Mouse (Mus musculus) heart, embryonic 14.5 days (tissue): ENCODE data around the gene Zfp518a. TPM values are rescaled to one million over a fixed set of nuclear protein-coding genes. Genes with fewer than 3 reads are reported as not detected.

Experiments used
- microRNA-seq: library from miRNA; unstranded; fragments of <30 nt; microRNA quantifications from one replicate; pipeline ENCODE4, GENCODE M21; 2016
- polyA plus RNA-seq: library from polyadenylated mRNA; unstranded; fragments of >200 nt; fragmentation: Nextera tagmentation; extraction: Ambion mirVana; gene quantifications from 2 replicates; pipeline ENCODE4 v1.2.1, GENCODE M21; 2014

Gene Zfp518a
- polyA plus RNA-seq, 1 experiment from 2014 or later: 8.0 TPM

Small RNAs within 50 kb of the gene (microRNA-seq; reads per million reads assigned to microRNA genes)
- 1.1 reads per million for gene Mir8092

Other genes with a start within 250 kb of the Zfp518a start
- 0.30 TPM in 1 of 2 replicates, not detected in the other for gene Cc2d2b, start 146.0 kb upstream of the Zfp518a start, polyA plus RNA-seq
- 5.4 and 5.7 TPM in 2 replicates for gene Ccnj, start 63.4 kb upstream of the Zfp518a start, polyA plus RNA-seq
- gene Blnk, start 99.8 kb downstream of the Zfp518a start, polyA plus RNA-seq: 0.27 and 0.39 TPM in 2 replicates
- gene Dntt, start 134.6 kb downstream of the Zfp518a start, polyA plus RNA-seq: 0.16 TPM in 1 of 2 replicates, not detected in the other
- gene Opalin, start 182.4 kb downstream of the Zfp518a start, polyA plus RNA-seq: 0.14 TPM in 1 of 2 replicates, not detected in the other